Mouse (Mus musculus) brain, embryonic 18.5 days (tissue): ENCODE measurements around the gene Flvcr2.
"Not testable (repeated sequence)": the region's sequence is repeated elsewhere in the genome, so short reads cannot be mapped to it uniquely, and the experiment has no call there.

Source experiments
- DNase-seq: peaks from one replicate; pipeline ENCODE4 v3.0.0-alpha.2; 2012; ENCODE audit warnings: low read depth, low spot score

Gene Flvcr2

DNA sequence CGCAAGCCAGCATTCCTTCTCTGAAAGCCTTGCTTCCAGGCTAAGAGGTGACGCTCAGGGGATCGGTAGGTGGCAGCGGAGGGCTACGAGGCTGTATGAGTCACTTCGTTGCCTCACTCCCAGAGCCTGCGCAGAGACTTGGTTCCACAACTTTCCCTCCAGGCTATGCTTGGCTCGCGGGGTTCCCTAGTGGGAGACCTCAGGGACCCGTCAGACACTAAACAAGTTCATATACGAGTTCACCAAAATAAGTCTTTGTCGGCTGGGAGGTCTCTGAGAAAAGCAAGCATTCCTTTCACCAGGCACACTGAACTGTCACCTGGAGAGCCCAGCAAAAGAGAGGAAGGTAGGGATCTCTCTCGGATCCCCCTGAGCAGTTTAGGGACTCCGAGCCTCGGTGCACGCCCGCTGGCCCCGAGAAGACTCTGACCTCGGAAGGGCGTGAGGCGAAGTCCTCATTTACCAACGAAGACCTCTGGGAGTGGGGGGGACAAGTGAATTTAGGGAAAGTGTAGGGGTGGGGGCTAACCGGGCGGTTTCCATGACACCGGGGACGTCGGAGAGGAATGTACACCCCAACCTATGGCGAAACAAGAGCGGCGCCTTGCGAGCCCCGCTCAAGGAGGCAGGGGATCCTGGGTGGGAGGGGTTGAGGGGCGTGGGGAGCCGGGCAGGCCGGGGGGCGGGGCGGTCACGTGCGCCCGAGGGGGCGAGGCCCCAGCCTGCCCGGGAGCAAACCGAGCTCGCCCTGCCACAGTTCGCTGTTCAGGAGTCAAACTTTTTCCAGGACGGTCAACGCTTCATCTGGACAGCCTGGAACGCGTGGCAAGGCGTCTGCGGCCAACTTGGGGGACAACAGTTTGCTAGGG, at the start of gene Flvcr2:
Flvcr2 (plus strand) TSS at position 713 of the 869 bp plus-strand sequence.
- DNase-seq = peak; percentile 24

GRCm38 (mm10) chr12:85698179-85698578, 48.2 kb upstream of the Flvcr2 start:
- DNase-seq = not testable (repeated sequence)

DNA sequence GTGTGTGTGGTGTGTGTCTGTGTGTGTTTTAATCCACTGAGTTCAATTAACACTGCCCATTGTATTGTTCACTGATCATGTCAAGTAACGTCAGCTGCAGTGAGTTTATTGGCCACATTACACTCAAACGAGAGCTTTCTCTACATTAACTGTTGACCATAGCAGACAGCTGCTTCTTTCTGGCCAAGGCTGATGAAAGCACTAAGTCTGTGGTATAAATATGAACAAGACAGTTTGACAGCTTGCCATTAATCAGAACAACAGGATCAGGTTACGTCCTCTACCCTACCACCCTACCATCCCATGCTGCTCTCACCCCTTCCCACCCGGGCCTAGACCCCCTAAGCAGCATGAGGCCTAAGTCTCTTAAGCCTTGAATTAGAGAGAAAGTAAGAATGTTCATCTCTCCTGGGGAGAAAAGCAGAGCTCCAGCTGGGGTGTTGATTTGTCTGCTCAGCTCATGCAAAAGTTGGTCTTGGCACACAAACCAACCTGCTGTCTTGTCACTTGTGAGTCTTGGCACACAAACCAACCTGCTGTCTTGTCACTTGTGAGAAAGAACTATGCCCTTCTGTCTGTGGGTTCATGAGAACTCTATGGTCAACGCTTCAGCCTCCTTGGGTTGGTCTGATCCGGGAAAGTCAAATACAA, 46.0 kb upstream of the Flvcr2 start:
- DNase-seq = peak; percentile 8

DNA sequence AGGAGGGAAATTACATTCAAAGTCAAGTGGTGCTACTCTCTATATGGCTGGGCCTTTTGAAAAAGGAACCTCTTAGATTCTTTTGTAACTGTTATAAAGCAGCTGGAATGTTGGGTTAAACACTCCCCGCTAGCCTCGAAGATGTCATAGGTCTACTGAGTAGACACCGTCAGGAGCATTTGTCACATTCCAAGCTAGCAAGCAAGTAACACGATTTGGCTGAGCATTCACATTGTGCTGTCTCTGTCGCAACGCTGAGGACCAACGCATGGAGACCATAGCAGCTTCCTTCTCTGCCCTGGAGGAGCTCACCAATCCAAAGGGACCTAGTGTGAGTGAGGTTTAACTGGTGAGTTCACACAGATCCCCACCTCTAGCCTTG, 45.5 kb upstream of the Flvcr2 start:
- DNase-seq = no peak

DNA sequence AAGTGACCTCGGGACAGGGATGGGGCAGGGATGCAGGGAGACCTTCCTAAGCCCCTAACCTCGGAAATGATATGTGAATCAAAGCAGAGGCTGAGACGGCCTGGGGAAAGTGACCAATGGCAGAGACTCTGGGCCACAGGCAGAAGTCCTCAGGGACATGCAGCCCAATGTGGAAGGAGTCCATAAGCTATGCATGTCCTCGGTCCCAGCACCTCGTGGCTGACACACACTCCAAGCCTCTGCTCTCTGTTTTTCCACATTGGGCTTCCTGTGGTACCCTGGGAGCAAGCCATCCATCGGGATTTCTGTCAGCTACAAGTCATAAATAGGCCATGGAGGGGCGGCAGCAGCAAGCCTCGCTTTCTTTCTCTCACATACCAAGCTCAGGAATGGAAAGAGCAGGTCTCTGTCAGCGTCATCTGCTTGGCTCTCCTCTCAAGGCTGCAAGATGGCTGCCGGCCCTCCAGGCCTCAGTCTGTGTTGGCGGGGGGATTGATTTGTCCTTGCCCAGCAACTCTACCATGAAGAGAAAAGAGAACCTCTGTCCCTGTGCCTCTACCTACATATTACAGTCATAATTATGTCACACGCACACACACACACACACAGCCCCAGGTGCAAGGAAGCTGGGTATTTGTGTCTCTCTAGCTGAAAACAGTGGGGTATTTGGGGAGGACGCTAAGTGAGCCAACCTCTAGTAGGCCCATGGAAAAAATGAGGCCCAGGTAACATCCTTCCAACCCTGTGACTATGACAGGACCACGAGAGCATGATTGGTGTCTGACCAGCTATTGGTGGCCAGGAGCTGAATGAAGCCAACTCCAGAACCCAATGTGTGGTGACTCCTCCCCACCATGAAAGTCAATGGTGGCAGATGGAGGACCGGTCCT, 43.9 kb upstream of the Flvcr2 start:
- DNase-seq = no peak

- no peak for DNase-seq
These were observed 42.8 kb upstream of the Flvcr2 start for GRCm38 (mm10) chr12:85703507-85703906.

GRCm38 (mm10) chr12:85704566-85704965, 41.8 kb upstream of the Flvcr2 start:
- no peak for DNase-seq

DNA sequence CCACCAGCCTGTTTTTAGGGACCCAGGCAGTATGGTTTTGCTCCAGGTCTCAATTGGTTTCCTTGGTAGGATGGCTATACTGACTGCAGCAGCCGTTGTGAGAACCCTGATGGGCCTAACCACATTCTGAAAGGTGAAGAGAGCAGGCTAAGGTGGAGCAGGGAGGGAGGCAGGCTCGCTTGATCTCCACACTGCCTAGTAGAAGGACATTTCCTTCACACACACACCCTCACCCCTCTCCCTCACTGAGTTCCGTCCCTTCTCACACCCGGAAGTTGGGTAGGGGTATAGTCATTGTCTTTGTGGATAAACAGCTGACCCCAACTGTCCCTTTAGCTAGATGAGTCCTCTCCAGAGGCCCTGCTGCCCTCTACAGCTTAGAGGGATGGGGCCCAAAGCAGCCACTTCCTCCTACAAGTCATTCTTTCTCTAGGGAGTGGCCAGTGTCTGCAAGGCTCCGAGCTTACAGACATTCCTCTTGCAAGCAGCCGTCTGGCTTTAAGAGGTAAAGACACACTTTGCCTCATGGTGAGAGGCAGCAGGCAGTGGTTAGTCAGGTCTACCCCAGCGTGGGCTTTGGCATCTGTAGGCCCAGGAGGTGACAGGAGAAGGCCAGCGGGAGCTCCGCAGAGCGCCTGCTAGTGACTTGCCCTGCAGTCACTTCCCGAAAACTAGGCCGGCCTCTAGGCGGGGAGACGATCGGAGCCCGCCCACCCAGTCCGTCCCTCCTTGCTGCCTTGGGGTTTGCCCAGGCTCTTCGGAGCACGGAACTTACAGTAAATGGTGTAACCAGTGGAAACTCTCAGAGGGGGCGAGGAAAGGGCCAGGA, 41.1 kb upstream of the Flvcr2 start:
- no peak for DNase-seq

DNA sequence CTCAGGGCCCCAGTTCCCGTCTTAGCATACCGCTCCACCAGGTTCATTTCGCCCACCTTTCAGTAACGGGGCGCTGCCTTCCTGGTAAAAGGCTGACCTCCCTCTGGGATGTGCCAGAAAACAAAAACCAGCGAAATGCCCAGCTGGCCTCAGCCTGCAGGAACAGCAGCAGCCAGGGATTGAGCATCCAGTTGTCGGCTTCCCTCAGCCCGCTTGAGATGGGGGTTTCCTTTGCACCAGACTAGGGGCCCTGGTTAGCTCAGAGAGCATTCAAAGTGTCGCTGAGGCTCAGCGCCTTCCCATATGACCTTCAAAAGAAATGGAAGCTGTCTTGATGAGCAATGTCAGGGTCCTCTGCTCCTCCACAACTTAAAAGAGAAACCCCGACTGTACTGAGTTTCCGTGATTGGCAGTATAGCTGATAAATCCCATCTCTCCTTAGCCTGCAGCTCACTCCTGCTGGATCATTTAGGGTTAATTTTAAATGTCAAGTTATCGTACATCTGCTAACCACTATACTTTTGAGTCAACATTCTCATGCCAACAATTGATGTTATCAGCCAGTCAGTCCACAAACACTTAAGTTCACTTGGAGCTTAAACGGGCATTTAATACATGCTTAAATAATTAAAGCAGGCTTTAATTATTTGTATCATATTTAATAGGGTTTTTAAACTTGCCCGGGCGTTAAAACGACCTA, 40.4 kb upstream of the Flvcr2 start:
- DNase-seq = no peak

- no peak for DNase-seq
These were observed 39.4 kb upstream of the Flvcr2 start for GRCm38 (mm10) chr12:85706906-85707305.

- DNase-seq = no peak
These were observed 38.9 kb upstream of the Flvcr2 start for GRCm38 (mm10) chr12:85707391-85707790.

GRCm38 (mm10) chr12:85708556-85708955, 37.8 kb upstream of the Flvcr2 start:
- DNase-seq = no peak

DNA sequence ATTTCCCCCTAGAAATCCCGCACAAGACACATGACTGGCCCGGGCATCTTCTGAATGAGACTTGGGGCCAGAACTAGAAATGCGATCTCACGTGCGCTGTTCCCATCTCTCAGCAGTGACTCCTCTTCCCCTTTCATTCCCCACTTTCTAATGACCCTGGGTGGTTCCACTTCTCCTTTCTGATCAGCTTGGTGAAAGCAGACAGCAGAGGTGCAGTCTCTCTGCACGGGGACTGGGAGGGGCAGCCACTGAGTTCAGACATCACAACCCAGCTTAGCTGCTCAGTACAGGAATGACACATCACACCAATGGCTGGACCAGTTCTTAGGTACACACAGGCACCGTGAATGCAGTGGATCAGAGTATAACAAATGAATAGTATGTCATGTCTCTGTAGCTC, 35.6 kb upstream of the Flvcr2 start:
- DNase-seq = no peak

- no peak for DNase-seq
These were observed 33.8 kb upstream of the Flvcr2 start for GRCm38 (mm10) chr12:85712587-85712986.

DNA sequence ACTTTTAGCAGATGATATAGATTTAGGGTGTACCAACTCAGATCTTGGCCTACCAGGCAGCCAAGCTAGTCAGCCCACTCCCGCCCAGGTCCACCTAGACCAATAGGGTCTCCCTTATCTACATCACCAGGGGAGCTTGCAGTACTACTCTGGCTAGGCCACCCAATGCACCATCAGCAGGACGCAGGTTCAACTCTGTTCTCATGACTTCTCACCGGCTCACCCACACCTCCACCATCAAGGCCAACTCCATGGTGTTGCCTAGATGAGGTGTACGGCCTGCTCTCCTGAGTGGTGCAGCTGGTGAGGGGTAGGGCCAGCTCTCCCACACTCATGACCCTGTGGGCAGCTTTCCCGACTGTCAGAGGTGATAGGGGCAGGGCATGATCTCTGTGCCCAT, 32.2 kb upstream of the Flvcr2 start:
- DNase-seq = no peak

DNA sequence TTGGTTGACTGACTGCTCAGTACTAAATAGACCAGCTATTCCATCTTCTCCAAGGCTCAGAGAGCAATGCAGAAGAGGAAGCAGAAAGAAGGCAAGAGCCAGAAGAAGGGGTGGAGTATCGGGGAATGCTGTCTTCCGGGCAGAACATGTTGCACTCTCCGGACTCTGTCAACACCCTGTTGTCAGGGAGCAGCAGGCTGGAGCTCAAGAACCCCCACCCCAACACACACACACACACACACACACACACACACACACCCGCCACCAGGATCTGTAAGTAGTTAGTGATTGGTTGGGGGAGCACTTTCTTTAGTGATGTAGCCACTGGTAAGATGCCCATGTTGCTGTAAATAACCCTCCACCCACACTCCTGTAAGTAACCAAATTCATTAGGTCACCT, 21.0 kb upstream of the Flvcr2 start:
- no peak for DNase-seq

DNA sequence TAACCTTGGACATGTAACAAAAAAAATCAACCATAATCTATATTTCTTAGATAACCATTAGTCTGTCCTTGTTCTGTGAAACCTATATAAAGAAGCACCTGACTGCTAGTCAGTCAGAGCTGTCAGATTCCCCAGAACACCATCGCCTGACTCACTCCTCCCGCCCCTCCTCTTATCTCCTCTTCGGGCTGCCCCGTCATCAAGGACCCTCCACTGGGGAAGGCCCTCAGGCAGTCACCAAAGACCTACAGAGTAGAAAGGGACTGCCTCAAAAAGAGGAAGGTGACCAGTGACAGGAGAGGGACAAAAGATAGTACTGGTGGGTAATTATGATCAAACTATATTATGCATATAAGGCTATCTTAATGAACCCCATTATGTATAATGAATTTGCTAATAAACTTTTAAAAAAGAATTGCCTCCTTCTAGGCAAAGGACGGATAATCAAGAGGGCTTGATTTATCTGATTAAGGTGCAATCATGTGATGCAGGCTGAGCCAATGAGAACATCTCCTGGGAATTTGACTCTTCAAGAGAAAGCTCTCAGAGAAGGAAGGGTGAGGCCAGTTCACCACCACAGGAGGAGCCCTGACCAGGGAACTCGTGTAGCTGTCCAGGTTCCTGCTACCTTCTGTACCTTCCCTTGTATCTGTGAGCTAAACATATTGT, 19.5 kb upstream of the Flvcr2 start:
- no peak for DNase-seq

GRCm38 (mm10) chr12:85728181-85728580, 18.2 kb upstream of the Flvcr2 start:
- DNase-seq = no peak

GRCm38 (mm10) chr12:85729022-85729944, 17.1 kb upstream of the Flvcr2 start:
- no peak for DNase-seq
